Mouse (Mus musculus) layer of hippocampus, adult 8-10 months (tissue): ENCODE results near the gene Slc40a1. TPM values are rescaled to one million over a fixed set of nuclear protein-coding genes. Genes with fewer than 3 reads are reported as not detected.

Source experiments
- DNase-seq, 2 experiments: peaks; one replicate each; pipeline ENCODE4 v3.0.0; 2022; ENCODE audit warnings: low spot score in 2 of 2
- total RNA-seq, 4 experiments: library from RNA; stranded (reverse); gene quantifications; 2 replicates each; pipeline ENCODE4 v1.2.4; 2022

Gene Slc40a1
- 10 to 100 TPM in 2 of 4 experiments, 1 to 10 TPM in 2; 6.9 to 11.1 (median 8.9) TPM for total RNA-seq

- DNase-seq: no peak
These were observed at the start of gene Slc40a1 for GRCm38 (mm10) chr1:45926393-45926763. Slc40a1 (minus strand) TSS chr1:45926523.

- no peak for DNase-seq
These were observed 45.0 kb upstream of the Slc40a1 start for GRCm38 (mm10) chr1:45971314-45971713.

- no peak for DNase-seq
These were observed 22.7 kb upstream of the Slc40a1 start for GRCm38 (mm10) chr1:45948988-45949387.

GRCm38 (mm10) chr1:45947843-45948242 is 21.5 kb upstream of the Slc40a1 start:
- DNase-seq: no peak

GRCm38 (mm10) chr1:45931127-45931526 is 4.8 kb upstream of the Slc40a1 start:
- DNase-seq: no peak

GRCm38 (mm10) chr1:45926911-45927310 is 588 bp upstream of the Slc40a1 start:
- no peak for DNase-seq

GRCm38 (mm10) chr1:45925500-45926392 is 577 bp downstream of the Slc40a1 start:
- peak; percentile 6 to 43 for DNase-seq

- peak in 1 of 2 experiments; percentile 3 for DNase-seq
These were observed 1.2 kb downstream of the Slc40a1 start for GRCm38 (mm10) chr1:45925131-45925499.

- no peak for DNase-seq
These were observed 1.8 kb downstream of the Slc40a1 start for GRCm38 (mm10) chr1:45924516-45924915.

- DNase-seq: no peak
These were observed 3.0 kb downstream of the Slc40a1 start for GRCm38 (mm10) chr1:45923306-45923705.

- DNase-seq: no peak
These were observed 5.6 kb downstream of the Slc40a1 start for GRCm38 (mm10) chr1:45920703-45921102.

- no peak for DNase-seq
These were observed 6.6 kb downstream of the Slc40a1 start for GRCm38 (mm10) chr1:45919752-45920151.

GRCm38 (mm10) chr1:45917136-45917803 is 9.1 kb downstream of the Slc40a1 start:
- DNase-seq: no peak

GRCm38 (mm10) chr1:45916174-45916573 is 10.1 kb downstream of the Slc40a1 start:
- DNase-seq: no peak

- no peak for DNase-seq
These were observed 12.1 kb downstream of the Slc40a1 start for GRCm38 (mm10) chr1:45914236-45914635.

- no peak for DNase-seq
These were observed 21.1 kb downstream of the Slc40a1 start for GRCm38 (mm10) chr1:45905107-45905821.

GRCm38 (mm10) chr1:45904161-45904560 is 22.2 kb downstream of the Slc40a1 start:
- DNase-seq: no peak

- DNase-seq: no peak
These were observed 28.3 kb downstream of the Slc40a1 start for GRCm38 (mm10) chr1:45898044-45898443.

- DNase-seq: no peak
These were observed 32.0 kb downstream of the Slc40a1 start for GRCm38 (mm10) chr1:45894168-45894912.

GRCm38 (mm10) chr1:45891986-45892385 is 34.3 kb downstream of the Slc40a1 start:
- DNase-seq: no peak

GRCm38 (mm10) chr1:45890173-45890572 is 36.1 kb downstream of the Slc40a1 start, which contains the start of gene Gm5269:
Gm5269 (minus strand) TSS chr1:45890273.
- DNase-seq: no peak
